Mouse (Mus musculus) CD4-positive, CD25-positive, alpha-beta regulatory T cell, adult 9 weeks (primary cell): ENCODE results near the gene Egf. TPM values are rescaled to one million over a fixed set of nuclear protein-coding genes. Genes with fewer than 3 reads are reported as not detected.

Experiments
- polyA plus RNA-seq: library from polyadenylated mRNA; unstranded; fragments of 100-300 nt; shearing (Covaris generic); gene quantifications from one replicate; pipeline ENCODE4 v1.2.1, GENCODE M21; 2017

Egf gene
- polyA plus RNA-seq, result 2.7 TPM

GRCm38 (mm10) chr3:129754650-129755604, at the start of gene Egf:
TSS of gene Egf (minus strand) at chr3:129755316.

DNA sequence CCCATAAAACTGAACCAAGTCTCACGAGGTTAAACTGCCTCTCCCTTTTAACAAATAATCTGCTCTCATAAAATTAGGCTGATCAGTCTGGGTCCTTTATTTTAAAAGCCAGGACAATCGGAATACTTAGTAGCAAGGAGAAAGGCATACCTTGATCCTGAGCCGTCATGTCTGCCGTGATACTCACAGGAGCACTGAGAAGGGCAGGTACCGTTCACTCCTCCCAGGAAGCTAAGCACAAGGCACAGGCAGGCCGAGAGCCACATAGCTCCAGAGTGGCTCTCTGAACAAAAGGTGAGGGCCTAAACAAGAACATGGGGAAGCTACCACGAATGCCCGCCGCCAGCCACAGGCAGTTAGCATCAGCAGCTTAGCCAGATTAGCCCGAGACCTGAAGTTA, 48.6 kb upstream of the Egf start, which contains the start of gene Lrit3:
Gene Lrit3 (minus strand): TSS at position 266 of the 400 bp plus-strand sequence.

Other genes starting within 250 kb of the Egf start
- gene Elovl6, start 223.0 kb downstream of the Egf start, polyA plus RNA-seq, result 14.0 TPM
- gene Lrit3, start 48.7 kb upstream of the Egf start, polyA plus RNA-seq, result not detected
- gene Rrh, start 67.3 kb upstream of the Egf start, polyA plus RNA-seq, result not detected
- 31.5 TPM for gene Gar1, start 76.1 kb upstream of the Egf start, polyA plus RNA-seq
- gene Cfi, start 80.6 kb upstream of the Egf start, polyA plus RNA-seq, result not detected
- gene Pla2g12a, start 123.3 kb upstream of the Egf start, polyA plus RNA-seq, result 0.71 TPM
- 78.2 TPM for gene Casp6, start 146.1 kb upstream of the Egf start, polyA plus RNA-seq
- 45.1 TPM for gene Mcub, start 214.9 kb upstream of the Egf start, polyA plus RNA-seq